Mouse (Mus musculus) WW6 (cell line): ENCODE results near the gene Rras.
"Not testable (repeated sequence)": the region's sequence is repeated elsewhere in the genome, so short reads cannot be mapped to it uniquely, and the experiment has no call there.

Experiments
- DNase-seq: peaks from one replicate; pipeline ENCODE4 v3.0.0-alpha.2; 2013; ENCODE audit warnings: low read depth, low spot score

Gene Rras

DNA sequence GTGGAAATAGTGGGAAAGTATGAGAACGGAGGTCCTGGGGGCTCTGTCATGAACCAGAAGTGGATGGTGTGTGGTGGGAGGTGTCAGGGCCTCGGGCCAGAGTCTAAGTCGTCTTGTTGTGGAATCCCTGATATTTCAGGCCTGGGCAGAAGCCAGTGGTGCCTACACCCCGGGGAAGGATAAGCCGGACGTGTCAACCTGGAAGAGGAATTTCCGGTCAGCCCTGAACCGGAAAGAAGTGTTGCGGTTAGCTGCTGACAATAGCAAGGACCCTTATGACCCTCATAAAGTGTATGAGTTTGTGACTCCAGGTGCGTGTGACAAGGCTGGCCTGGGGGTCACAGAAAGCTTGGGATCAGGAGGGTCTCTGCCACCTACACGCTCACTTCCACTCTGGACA is 18.0 kb upstream of the Rras start:
- no peak for DNase-seq

DNA sequence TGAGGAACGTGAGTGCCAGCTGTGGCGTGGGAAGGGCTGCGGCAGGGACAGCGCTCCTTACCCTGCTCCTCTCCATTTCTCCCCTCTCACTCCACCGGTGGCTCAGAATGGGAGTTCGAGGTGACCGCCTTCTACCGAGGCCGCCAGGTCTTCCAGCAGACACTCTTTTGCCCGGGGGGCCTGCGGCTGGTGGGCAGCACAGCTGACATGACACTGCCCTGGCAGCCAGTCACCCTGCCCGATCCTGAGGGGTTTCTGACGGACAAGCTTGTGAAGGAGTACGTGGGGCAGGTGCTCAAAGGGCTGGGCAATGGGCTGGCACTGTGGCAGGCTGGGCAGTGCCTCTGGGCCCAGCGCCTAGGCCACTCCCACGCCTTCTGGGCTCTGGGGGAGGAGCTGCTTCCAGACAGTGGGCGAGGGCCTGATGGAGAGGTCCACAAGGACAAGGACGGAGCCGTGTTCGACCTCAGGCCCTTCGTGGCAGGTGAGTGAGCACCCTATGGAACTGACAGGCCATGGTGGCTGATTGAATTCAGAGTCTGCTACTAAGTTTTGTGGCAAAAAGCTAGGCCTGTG is 17.1 kb upstream of the Rras start:
- no peak for DNase-seq

DNA sequence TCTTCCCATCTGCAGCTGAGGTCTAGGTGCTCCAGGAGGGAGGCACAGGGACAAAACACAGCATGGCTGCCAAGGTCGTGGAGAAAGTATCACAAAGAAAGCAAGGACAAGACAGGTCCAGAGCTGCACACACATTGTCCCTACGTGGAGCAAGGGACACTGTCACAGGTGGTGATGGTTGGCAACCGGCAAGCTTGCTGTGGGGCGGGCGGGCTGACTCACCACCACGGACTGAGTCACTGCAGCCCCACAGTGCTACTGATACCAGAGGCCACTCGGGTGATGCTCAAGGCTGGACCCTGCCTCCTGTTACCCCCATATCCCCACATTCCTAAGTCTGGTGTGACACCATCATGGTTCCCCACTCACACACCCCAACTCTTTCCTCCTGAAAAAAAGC is 15.3 kb upstream of the Rras start:
- DNase-seq = no peak

DNA sequence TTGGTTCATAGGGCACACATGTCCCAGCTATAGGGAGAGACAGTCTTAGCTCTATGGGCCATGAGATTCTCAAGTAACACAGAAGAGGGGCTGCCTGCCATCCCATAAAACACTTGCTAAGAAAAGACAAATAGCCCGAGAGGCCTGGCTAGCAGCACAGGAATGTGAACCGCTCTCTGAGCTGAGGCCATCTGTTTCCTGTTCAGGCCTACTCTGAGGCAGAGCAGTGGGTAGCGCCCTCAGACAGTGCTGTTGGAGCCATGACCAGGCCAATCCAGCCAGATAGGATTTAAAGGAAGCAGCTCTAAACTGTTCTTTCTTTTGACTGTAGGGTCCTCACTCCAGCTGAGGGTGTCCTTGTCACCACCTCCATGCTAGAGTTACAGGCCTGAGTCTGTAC is 13.2 kb upstream of the Rras start:
- DNase-seq = no peak

DNA sequence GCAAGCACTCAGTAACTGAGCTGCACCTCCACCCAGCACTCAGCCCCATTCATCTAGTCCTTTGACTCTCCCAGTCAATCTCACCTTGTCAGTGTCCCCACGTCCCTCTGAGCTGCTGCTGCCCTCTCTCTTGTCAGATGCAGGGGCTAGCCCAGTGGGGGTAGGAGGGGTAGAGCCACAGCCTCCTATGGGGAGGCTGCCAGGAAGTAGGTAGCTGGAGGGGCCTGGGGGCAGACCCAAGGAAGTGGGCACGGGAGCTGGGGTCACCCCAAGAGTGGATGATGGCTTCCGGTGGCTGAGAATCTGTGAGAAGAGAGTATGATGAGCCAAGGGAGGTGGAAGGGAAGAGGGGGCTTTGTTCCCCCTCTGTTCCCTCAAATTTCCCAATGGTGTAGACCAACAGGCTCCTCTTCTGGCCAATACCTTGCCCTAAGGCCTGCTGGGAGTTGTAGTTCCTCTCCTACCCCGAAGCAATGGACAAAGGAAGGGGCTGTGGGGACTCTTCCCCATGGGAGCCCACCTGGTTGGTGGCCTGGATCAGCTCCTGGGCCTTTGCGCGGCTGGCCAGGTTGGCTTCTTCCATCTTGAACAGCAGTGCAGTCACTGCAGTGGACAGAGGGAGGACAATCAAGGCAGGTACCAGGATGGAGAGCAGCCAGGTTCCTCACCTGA is 12.3 kb upstream of the Rras start:
- DNase-seq = no peak

DNA sequence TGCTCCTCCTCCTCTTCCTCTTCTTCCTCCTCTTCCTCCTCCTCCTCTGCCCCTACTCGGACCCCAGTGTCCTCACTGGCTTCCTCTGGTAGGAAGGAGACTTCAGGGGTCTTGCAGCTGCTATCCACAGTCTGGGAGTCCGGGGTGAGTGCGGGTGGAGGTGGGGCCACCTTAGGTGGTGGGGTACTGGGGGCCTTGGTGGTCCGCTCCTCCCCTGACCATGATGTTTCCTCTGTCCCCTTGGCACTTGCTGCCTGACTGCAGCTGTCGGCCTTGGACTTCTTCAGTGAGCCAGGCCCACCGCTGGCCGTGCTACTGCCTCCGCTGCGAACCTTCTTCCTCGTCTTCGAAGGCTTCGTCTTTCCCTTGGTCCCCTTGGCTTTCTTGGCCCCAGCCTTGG is 11.3 kb upstream of the Rras start:
- no peak for DNase-seq

DNA sequence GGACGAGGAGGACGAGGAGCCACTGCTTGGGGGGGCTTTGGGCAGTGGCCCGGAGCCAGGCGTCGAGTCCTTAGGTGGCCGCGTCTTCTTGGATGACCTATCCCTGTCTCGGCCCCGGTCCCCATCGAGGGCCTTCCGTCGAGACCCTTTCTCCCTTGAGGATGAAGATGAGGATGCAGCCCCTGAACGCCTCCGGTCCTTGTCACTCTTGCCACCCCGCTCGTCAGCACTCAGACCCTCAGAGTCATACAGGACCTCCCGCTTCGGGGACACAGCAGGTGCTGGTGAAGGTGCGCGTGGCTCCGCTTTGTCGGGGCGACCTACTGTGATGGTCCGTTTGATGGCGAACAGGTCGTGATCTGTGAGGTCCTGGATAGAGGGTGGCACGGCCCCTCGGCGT is 10.6 kb upstream of the Rras start:
- DNase-seq = no peak

DNA sequence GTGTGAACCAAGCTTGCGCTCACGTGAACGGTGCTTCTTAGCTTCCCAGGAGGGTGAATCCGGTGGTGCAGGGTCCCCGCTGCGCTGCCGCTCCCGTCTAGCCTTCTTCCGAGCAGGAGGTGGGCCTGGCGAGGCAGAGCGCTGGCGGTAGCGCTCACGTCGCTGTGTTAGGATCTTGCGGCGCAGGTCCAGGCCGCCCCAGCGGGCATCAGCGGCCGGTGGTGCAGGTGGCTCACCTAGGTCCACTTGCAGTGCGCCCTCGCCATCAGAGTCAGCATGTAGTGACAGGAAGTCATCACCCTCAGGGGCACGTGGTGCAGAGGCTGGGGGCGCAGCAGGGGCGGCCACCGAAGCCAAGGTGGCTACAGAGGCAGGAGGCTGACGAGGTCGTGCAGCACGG is 9.9 kb upstream of the Rras start:
- DNase-seq = no peak

DNA sequence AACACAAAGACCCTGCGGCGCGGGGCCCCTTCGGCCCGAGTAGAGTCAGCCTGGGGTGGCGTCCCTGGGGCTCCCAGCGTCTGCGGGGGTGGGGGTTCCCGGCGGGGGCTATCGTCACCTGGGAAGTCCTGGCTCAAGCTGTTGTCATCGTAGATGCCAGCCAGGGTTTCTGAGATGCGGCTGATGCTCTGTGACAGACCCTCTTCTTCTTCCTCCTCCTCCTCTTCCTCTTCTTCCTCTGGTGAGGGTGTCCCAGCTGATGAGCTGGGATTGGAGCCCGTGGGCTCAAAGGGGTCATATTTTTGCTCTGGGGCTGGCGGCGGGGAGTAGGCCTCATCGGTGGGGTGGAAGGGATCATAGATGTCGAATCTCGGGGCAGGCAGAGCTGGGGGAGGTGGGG is 9.3 kb upstream of the Rras start:
- no peak for DNase-seq

DNA sequence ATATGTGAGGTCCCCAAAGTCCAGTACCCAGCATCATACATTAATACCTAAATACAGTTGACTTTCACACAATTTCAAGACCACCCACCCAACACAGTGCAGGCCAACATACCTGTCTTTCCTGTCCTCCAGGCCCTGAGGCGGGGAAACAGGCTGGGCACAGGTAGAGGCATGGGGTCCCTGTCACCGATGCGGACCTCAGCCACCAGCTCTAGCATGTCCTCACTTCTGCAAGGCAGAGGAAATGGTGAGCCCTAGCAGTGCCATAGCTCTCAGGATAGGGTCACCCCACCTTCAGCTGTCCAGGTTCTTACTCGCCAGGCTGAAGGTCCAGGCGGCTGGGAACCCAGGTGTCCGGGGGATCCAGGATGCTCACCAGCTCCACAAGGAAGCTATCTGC is 5.8 kb upstream of the Rras start:
- DNase-seq = no peak

DNA sequence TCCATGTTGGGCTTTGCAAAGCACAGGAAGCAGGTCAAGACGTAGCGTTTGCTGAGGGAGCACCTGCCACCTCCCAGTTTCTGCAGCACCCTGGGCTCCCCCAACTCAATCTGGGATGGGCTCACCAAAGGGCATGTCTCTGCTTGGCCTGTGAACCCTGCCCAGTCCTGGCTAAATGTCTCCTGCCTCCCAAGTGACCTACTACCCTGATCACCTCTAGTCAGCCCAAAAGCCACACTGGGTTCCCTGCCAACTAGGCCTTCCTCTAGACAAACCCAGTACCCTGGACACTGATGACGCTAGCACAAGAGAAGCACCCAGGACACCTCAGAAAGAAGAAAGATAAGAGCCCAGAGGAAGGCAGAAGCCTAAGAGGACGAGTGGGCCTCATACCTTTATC is 4.9 kb upstream of the Rras start:
- no peak for DNase-seq

DNA sequence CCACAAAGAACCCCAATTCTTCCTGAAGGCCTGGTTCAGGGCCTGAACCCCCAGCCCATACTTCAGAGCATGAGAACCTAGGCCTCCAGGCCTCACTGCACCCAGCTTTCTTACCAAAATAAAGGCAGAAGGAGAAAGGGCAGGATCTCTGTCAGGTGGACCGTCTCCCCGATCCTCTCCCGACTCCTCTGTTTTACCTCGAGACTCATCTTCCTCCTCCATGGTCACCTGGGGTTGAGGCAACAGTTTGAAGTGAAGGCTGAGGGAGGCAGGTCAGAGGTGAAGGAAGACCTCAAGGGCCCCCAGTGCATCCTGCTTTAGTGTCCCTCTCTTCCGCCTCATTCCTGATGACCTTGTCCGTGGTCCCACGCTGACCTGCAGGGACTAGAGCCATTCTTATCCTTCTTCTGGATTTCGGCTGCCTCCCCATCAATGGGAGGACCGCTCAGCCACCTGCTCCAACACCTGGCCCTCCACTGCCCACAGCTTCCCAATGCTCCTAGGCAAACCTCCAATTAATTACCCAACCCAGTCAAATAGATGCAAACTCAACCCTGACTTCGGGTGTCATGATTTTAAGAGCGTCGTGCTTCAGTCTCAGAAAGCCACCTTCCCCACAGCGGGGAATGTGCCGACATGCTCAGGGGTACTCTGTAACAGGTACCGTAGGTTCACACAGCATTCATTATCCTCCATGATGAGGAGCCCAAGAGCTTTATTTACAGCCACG is 4.2 kb upstream of the Rras start:
- DNase-seq = no peak

DNA sequence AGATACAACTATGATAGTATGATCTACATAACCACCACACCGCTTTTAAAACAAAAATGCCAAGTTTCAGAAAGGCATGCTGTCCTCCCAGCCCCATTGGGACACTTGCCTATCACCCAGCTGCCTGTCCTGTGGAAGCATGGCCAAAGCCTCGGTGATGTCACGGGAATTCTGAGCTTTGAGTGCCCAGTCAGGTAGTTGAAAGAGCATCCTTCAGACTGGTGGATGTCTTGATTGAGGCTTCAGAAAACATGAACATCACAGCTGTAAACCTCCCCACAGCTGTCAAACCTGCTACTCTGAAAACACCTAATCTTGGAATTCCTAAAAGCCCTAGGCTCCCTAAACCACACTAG is 3.7 kb upstream of the Rras start:
- no peak for DNase-seq

DNA sequence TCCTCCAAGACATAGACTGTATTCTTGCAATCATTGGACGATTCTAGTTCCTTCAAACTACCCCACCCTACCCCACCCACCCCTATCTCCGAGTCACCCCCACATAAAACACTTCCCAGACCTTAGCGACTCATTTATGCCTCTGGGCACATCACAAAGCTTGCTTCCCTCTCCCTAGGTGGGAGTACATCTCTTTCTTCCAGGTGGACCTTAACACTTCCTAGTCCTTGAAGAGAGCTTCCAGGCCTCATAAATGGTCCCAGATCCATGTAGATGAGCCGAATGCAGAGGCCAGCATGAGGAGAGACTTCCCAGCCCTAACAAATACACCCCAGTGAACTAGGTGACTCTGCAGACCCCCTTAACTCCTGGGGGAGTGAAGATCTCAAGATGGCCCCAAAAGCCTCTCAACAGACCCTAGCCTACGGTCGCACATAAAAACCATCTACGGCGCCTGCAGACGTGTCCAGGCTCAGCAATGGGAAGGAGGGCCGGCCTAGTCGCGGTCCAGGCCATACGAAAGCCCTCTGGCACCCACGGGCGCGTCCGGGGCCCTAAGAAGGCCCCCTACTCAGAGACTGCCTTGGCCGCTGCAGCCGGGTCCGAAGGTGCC is 2.3 kb upstream of the Rras start:
- DNase-seq = no peak

DNA sequence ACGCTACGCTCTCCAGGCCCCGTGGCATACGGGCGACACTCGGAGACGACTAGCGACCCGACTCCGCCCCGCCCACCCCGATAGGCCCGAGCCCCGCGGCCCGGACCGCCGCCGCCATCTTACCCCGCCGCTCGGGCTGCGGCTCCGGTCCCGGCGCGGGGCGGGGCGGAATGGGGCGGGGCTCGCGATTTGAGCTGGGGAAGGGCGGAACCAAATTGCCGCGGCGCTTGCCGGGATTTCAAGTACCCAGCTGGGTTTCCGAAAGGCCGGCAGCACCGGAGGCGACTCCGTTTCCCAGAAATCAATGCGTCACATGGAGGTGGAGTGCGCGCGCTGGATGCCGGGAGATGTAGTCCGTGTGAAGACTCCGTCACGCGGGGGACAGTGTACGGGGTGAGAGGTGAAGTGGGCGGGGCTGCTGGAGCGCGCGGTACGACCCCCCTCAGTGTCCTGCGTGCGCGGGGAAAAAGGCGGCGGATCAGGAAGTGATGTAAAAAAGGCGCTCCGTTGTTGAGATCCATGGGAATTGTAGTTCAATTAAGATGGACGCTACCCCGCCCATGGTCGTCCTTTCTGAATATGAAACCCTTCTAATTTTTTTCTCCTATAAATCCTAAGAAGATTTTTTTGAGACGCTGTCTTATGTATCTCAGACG is 1.7 kb upstream of the Rras start, which contains the start of gene Scaf1:
Gene Scaf1, minus strand, starts transcription at position 407 of the 656 bp plus-strand sequence.
- DNase-seq = peak; percentile 97

DNA sequence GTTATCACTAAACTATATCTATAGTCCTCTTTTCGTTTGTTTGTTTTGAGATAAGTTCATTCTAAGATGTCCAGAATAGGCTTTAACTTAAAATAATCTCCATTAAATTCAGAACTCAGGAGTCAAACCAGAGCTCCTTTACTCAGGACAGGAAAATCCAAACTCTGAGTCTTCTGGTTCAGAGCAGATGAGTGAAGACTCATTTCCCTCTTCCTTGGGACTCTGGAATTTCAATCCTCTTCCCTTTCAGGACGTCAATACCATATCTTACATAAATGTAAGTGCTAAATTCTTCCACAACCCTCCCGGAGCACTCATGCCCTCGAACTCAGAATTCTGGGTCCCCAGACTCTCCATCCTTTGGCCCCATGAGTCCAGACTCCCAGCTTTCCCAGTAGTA is 1.0 kb upstream of the Rras start:
- no peak for DNase-seq

DNA sequence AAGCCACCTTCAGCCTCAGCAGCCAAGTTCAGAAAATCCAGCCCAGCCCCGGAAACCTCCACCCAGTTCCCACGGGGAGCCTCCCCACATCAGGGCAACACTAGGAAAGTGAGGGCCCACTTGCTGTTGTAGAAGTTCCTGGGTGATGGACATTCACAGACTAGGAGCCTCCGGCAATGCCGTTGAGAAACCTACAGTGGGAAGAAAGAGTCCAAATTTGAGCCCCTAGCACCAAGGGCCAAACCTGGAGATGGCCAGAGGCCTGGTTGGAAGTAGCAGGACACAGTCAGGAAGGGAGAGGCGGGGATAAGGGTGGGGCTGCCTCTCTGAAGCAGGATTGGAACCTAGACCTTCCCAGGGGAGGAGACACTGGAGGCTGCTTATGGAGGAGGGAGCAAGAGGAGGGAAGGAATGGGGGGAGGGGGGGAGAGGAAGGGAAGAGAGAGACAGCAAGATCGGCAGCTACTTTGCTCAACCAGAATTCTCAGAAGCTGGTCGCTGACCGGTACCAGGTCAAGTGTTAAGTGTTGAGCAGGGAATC is 1.3 kb downstream of the Rras start:
- DNase-seq = no peak

DNA sequence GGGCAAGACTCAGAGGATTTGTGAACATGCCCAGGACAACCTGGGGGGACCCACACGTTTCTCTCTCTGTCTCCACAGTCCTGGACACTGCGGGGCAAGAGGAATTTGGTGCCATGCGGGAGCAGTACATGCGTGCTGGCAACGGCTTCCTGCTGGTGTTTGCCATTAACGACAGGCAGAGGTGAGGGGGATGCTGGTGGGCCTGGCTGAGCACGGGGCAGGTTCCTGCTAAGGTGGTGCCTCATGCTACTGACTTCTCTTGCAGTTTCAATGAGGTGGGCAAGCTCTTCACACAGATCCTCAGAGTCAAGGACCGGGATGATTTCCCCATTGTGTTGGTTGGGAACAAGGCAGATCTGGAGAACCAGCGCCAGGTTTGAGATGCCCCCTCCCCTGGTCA is 2.5 kb downstream of the Rras start:
- no peak for DNase-seq

DNA sequence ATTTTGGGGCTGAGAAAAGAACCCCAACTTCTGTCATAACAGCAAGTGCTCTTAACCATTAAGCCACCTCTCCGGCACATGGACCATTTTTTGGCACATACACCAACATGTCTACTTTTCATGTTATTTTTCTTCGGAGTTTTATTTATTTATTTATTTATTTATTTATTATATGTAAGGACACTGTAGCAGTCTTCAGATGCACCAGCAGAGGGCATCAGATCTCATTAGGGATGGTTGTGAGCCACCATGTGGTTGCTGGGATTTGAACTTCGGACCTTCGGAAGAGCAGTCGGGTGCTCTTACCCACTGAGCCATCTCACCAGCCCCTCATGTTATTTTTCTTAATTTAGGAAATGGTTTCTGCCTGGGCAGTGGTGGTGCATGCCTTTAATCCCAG is 6.0 kb downstream of the Rras start:
- DNase-seq = not testable (repeated sequence)

DNA sequence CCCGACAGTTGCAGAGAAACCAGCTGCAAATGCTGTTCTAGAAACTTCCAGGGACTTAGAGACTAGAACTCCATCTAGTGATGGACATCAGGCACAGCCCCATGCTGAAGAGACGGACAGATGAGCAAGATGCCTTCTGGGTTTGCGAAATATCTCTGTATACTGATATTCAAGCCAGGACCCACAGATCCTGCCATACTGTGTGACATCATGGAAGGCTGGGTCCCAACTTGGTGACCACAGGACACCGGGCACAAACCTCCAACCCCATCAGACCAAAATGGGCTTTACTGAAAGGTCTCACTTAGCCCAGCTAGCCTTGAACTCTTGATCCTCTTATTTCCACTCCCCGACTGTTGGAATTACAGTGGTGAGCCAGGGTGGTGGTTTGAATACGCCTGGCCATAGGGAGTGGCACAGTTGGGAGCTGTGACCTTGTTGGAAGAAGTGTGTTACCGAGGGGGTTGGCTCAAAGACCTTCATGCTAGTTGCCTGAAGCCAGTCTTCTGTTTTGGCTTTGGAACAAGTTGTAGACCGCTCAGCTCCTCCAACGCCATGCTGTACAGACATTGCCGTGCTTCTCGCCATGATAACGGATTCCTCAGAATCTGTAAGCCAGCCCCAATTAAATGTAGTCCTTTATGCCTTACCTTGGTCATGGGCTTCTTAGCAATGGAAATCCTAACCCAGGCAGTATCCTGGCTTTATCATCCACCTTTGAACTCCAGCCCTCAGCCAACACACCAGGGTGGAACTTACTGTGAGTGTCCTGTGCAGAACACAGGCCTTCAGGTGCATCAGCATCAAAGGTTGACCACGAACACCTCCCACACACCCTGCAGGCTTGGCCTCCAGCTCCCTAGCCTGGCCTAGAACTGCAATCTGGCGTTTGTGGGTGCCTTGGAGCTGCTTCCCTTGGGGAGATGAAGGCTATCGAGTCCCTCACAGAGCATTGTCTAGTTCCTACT is 6.8 kb downstream of the Rras start:
- DNase-seq = no peak
